Mouse (Mus musculus): ENCODE results near the gene Dlx4. TPM values are rescaled to one million over a fixed set of nuclear protein-coding genes. Genes with fewer than 3 reads are reported as not detected.

Gene Dlx4
- total RNA-seq (2023): not detected in 4 replicates

DNA sequence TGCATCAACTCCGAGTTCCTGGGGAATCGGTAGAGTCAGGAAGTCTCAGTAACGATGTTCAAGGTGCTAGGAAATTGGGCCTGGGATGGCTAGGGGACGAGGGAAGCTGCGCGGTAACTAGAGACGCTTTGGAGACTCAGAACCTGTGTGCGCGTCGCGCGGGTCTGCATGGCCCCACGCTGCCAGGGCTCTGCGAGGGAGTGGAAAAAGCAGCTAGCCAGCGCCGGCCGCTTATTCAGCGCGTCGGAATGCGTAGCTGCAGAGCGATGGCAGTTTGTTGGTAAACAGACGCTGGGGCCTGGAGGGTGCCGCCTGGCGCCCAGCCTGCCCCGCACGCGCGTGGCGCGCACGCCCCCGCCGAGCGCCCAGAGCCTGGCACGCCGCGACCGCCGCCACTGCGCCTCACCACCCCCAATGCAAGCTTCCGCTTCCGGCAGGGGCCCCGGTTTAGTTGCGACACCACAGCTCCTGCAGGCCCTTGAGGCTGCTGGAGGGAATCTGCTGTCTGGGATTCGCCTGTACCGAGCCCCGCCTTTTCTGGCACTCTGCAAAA lies at the start of gene Dlx4:
TSS of gene Dlx4 (minus strand) at position 413 of the 553 bp plus-strand sequence.

DNA sequence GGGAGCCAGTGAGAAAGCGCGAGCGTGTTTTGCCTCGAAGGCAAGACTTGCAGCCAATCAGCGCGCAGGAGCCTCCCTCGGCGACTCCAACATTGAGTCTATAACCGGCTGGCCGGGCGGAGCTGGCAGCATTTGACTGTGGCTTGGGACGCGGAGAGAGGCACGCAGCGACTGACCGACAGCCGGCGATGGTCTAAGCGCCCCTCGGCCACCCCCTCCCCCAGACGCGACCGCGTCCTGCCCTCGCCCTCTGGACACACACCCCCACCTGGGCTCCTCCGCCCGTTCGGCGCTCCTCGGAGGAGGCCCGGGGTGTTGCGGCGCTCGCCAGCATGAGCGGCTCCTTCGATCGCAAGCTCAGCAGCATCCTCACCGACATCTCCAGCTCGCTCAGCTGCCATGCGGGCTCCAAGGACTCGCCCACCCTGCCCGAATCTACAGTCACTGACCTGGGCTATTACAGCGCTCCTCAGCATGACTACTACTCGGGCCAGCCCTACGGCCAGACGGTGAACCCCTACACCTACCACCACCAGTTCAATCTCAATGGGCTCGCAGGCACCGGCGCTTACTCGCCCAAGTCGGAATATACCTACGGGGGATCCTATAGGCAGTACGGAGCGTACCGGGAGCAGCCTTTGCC lies 26.0 kb downstream of the Dlx4 start, which contains the start of gene Dlx3:
TSS of gene Dlx3 (plus strand) at position 130 of the 643 bp plus-strand sequence.

Other genes with a start within 250 kb of the Dlx4 start
- gene Col1a1, start 210.0 kb downstream of the Dlx4 start, total RNA-seq (2023): 0.26 to 0.75 TPM (median 0.35 TPM) in 4 replicates
- gene Hils1, start 178.7 kb downstream of the Dlx4 start, total RNA-seq (2023): not detected in 4 replicates
- gene Sgca, start 169.9 kb downstream of the Dlx4 start, total RNA-seq (2023): not detected in 4 replicates
- 69.8 to 75.8 TPM (median 73.2 TPM) in 4 replicates for gene Ppp1r9b, start 155.2 kb downstream of the Dlx4 start, total RNA-seq (2023)
- 0.75 TPM in 1 of 4 replicates, not detected in the others for gene Samd14, start 136.4 kb downstream of the Dlx4 start, total RNA-seq (2023)
- gene Pdk2, start 104.9 kb downstream of the Dlx4 start, total RNA-seq (2023): 9.5 to 12.5 TPM (median 12.0 TPM) in 4 replicates
- 0.32 to 0.55 TPM (median 0.52 TPM) in 4 replicates for gene Itga3, start 69.5 kb downstream of the Dlx4 start, total RNA-seq (2023)
- not detected in 4 replicates for gene Dlx3, start 26.1 kb downstream of the Dlx4 start, total RNA-seq (2023)
- 0.63 to 1.3 TPM (median 0.98 TPM) in 4 replicates for gene Tac4, start 115.3 kb upstream of the Dlx4 start, total RNA-seq (2023)
- gene Kat7, start 164.0 kb upstream of the Dlx4 start, total RNA-seq (2023): 115 to 133 TPM (median 124 TPM) in 4 replicates
- 56.1 to 70.4 TPM (median 63.3 TPM) in 4 replicates for gene Fam117a, start 190.8 kb upstream of the Dlx4 start, total RNA-seq (2023)
- 64.8 to 73.8 TPM (median 71.9 TPM) in 4 replicates for gene Slc35b1, start 238.4 kb upstream of the Dlx4 start, total RNA-seq (2023)

Measured in B cell, adult 62 days (primary cell).